Mouse (Mus musculus) heart, postnatal 10 days (tissue): ENCODE data around the gene Cdc73. TPM values are rescaled to one million over a fixed set of nuclear protein-coding genes. Genes with fewer than 3 reads are reported as not detected.
A peak's percentile ranks its signal among the peaks of the same experiment; 100 is the strongest.

Experiments used
- DNase-seq, 2 experiments: peaks; one replicate each; pipeline ENCODE4 v3.0.0; 2021
- intact Hi-C: fragments of 180-260 bp; cut with DNase I; formaldehyde crosslinking; loops from one replicate; pipeline ENCODE4 v1.15.1; 2025
- total RNA-seq, 2 experiments: library from RNA; stranded (reverse); gene quantifications; 2 replicates each; pipeline ENCODE4 v1.2.3; 2021

Gene Cdc73
- total RNA-seq, 2 experiments from 2014 or later: 51.0 to 52.8 TPM

DNA sequence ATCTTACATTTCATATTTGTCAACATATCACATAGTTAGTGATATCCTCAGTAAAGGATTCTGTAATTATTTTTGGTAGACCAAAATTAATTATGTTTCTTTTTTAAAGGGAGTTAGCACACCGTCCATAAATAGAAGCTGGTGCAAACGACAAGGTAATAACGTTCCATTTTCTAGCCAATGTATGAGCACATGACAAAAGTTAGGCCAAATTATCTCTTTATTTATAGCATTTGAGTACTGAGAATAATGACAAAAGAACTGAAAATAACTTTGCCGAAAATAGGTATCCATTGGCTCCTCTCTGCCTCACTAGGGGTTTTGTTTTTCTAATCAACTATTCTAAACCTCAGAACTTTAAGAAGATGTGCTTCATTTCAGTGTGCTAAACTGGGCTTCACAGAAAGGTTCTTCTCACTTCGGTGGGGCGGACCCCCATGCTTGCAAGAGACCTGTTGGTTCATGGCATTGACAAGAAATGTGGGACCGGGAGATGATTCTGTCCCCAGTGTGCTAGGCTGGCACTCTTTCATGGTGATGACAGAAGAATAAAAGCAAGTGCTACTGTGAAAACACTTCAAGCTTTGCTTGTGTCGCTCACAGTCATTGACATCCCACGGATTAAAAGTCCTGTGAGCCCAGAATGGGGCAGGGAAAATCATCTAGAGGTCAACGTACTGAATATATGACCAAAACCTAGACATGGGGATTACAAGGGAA is 125.7 kb downstream of the Cdc73 start:
- DNase-seq: peak; percentile 66
- intact Hi-C loops: loop anchor here (5.0 kb wide), 1 partner anchor 65 kb away; the partner anchor contains the start of gene B3galt2

DNA sequence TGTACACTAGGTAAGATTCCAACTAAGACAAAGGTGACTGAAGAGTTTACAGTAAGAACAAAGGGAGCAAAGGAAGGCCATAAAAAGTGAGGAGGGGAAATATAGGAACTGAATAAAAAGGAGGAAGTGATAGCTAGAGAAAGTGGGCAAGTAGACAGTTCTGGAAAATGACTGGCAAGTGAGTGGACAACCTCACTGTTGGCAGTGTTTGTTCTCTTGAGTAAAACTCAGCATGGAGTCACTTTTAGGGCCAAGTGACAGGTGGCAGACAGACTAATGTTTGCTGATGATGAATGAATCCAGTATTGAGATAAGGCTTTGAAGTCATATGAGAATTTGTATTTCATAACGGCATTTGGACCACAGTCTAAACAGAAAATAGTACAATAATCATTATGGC is 144.5 kb downstream of the Cdc73 start:
- no peak for DNase-seq
- intact Hi-C loops: no loop called here

DNA sequence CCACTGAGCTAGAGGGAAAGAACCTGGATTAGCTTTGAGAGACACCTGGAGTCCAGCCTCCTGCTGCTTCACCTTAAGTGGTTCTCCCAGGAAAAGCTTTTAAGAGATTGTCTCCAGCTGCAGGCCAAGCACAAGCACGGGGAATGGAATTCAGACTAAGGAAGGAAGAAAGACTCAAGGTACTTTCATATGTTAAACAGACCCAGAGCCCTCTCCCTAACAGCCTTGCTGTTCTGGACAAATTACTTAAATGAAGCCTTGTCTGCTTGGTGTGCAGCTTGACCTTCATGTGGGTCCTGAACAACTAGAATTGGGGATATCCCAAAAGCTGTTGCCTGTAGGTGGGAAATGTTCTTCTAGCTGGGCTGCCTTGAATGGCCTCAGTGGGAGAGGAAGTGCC is 147.2 kb downstream of the Cdc73 start:
- intact Hi-C loops: no loop called here
- no peak for DNase-seq

DNA sequence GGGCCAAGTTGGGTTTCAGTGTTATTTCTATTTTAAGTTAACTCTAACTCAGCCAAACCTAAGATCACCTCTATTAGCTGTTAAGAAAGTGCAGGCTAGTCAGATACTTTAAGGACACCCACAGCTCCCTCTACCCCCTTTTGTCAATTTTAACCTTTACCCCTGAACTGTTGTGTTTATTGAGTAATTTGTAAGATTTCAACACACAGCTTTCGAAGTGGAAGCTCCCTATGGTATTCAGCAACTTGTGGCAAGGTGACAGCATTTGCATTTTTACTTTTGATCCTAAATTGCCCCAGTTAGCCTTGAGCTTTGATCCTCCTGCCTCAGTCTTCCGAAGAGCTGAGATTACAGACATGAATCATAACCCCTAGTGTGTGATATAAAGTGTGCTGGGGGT is 148.1 kb downstream of the Cdc73 start:
- no peak for DNase-seq
- intact Hi-C loops: no loop called here

Other genes starting within 250 kb of the Cdc73 start
- gene B3galt2, start 62.2 kb downstream of the Cdc73 start, total RNA-seq: under 1 TPM; 0.10 to 0.32 TPM
- gene Glrx2, start 13.4 kb upstream of the Cdc73 start, total RNA-seq: 10 to 100 TPM; 74.7 to 84.3 TPM
- gene Trove2, start 74.2 kb upstream of the Cdc73 start, total RNA-seq: 10 to 100 TPM; 11.1 to 12.8 TPM
- 10 to 100 TPM; 19.3 to 20.1 TPM for gene Uchl5, start 74.4 kb upstream of the Cdc73 start, total RNA-seq